Mouse (Mus musculus) thymus, adult 2 months (tissue): Measurements from ENCODE around the gene Hvcn1. TPM values are rescaled to one million over a fixed set of nuclear protein-coding genes. Genes with fewer than 3 reads are reported as not detected.

Experiments used
- DNase-seq: peaks from one replicate; pipeline ENCODE4 v3.0.0; 2021
- H3K27ac ChIP-seq: fragments of 200-500 bp; 2 replicates; pipeline ENCODE4 v1.5.1; 2012; ENCODE audit warnings: low read length, control low read depth; ENCODE audit not compliant: control insufficient read depth, insufficient read depth
- H3K27me3 ChIP-seq: fragments of 200-500 bp; 2 replicates; pipeline ENCODE4 v1.6.1; 2012; ENCODE audit warnings: mild to moderate bottlenecking, low read length, moderate library complexity, mixed read lengths; ENCODE audit not compliant: control insufficient read depth, insufficient read depth
- H3K36me3 ChIP-seq: fragments of 200-500 bp; 2 replicates; pipeline ENCODE4 v1.6.1; 2012; ENCODE audit warnings: mild to moderate bottlenecking, low read length, moderate library complexity; ENCODE audit not compliant: control insufficient read depth, insufficient read depth
- H3K4me1 ChIP-seq: fragments of 200-500 bp; replicated peaks from 2 replicates; pipeline ENCODE4 v1.6.1; 2012; ENCODE audit warnings: low read length; ENCODE audit not compliant: control insufficient read depth, insufficient read depth
- H3K4me3 ChIP-seq: fragments of 200-500 bp; 2 replicates; pipeline ENCODE4 v1.5.1; 2012; ENCODE audit warnings: mild to moderate bottlenecking, low read length, control low read depth, moderate library complexity; ENCODE audit not compliant: control insufficient read depth, insufficient read depth
- CTCF ChIP-seq: fragments of 200-500 bp; IDR thresholded peaks from 2 replicates; pipeline ENCODE4 v1.5.1; 2012; ENCODE audit warnings: mild to moderate bottlenecking, control low read depth, low read length, moderate library complexity, borderline replicate concordance; ENCODE audit not compliant: control insufficient read depth, poor library complexity, insufficient read depth; ENCODE audit errors: extremely low read depth
- POLR2A ChIP-seq: fragments of 200-500 bp; IDR thresholded peaks from 2 replicates; pipeline ENCODE4 v1.6.1; 2012; ENCODE audit warnings: mild to moderate bottlenecking, low read length, control low read depth, moderate library complexity; ENCODE audit not compliant: control insufficient read depth, poor library complexity, insufficient read depth; ENCODE audit errors: extremely low read depth
- WGBS: fragments of 180-500 bp; shearing (Covaris S2); methylation state at CpG from one replicate; pipeline ENCODE4 v1.1.7; 2018; 5-methylcytosine and 5-hydroxymethylcytosine counted together
- polyA plus RNA-seq: library from polyadenylated mRNA; depleted of rRNA; stranded (reverse); fragments of >200 nt; gene quantifications from 2 replicates; pipeline ENCODE4 v1.2.3, GENCODE M21; 2012

Hvcn1 gene
- polyA plus RNA-seq, 1 experiment: 43.9 TPM

GRCm38 (mm10) chr5:122272821-122273220, 66.2 kb downstream of the Hvcn1 start:
- no peak overlapping the region for H3K27ac ChIP-seq
- no peak overlapping the region for H3K4me3 ChIP-seq
- no peak for TF ChIP-seq CTCF
- 83% methylated on average over 5 of the region's 5 CpGs for WGBS
- H3K36me3 ChIP-seq: no peaks in the 10 kb centered on the region
- DNase-seq: no peak
- H3K4me1 ChIP-seq: peaks cover 13% of the 10 kb centered on the region
- no peaks in the 10 kb centered on the region for H3K27me3 ChIP-seq

DNA sequence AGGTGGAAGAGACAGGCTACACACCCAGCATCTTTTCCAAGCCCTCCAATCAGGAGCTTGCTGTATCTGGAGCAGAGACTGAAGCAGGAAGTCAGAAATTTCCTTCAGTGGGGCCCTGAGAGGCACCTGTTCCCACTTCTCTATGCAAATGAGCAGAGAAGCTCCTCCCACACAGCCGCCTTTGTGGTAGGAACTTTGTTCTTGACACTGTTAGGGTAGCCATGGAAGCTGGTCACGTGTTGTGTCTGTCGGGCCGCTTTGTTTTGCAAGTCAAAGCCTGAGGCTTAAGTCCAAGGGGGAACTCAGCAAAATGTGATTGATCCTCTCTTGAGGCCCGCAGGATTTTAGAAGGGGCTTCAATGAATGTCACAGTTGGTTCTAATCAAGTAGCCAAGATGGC, 68.2 kb downstream of the Hvcn1 start:
- no peaks in the 10 kb centered on the region for H3K27me3 ChIP-seq
- no peak for TF ChIP-seq POLR2A
- TF ChIP-seq CTCF: no peak
- peak; percentile 89 for DNase-seq
- H3K36me3 ChIP-seq: no peaks in the 10 kb centered on the region
- no peak overlapping the region for H3K4me3 ChIP-seq
- WGBS: under 1% methylated on average over 5 of the region's 5 CpGs
- peak overlapping the region; percentile 51 for H3K27ac ChIP-seq
- H3K4me1 ChIP-seq: peaks cover 13% of the 10 kb centered on the region

GRCm38 (mm10) chr5:122278946-122279345, 72.3 kb downstream of the Hvcn1 start:
- no peaks in the 10 kb centered on the region for H3K36me3 ChIP-seq
- H3K4me3 ChIP-seq: no peak overlapping the region
- H3K27me3 ChIP-seq: no peaks in the 10 kb centered on the region
- peaks cover 19% of the 10 kb centered on the region for H3K4me1 ChIP-seq
- no peak for DNase-seq
- no peak for TF ChIP-seq CTCF
- no peak for TF ChIP-seq POLR2A
- no peak overlapping the region for H3K27ac ChIP-seq
- WGBS: 97% methylated on average over 7 of the region's 7 CpGs

DNA sequence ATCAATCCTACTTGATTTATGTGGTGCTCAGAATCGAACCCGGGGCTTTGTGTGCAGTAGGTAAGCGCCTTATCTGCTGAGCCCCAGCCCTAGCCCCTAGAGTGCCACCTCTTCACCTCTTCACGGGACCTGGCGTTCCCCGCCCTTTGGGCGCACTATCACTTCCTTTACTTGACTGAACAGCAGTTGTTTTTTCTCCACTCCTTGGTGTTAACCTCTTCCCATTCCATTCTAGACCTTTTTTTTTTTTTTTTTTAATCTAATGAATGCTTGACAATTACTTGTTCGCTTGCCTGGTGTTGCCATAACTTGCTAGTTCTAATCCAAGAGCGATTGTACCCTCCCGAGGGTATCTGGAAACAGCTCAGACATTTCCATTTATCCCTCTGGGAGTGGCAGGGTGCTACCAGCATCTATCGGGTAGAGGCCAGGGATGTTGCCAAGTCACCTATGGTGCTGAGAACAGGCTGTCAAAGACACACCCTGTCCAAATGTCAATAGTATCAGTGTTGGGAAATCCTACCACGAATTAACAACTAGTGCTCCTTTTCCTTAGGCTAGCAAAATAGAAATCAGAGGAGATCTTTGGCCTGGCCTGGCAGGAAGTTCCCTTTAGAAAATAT, 73.3 kb downstream of the Hvcn1 start:
- Histone ChIP-seq H3K4me1 (peaks cover 11% of the 10 kb centered on the region), H3K36me3 (no peaks in the 10 kb centered on the region), H3K27ac (no peak overlapping the region), H3K27me3 (no peaks in the 10 kb centered on the region), H3K4me3 (no peak overlapping the region)
- WGBS: 90% methylated on average over 12 of the region's 12 CpGs
- DNase-seq: no peak
- TF ChIP-seq POLR2A: no peak
- no peak for TF ChIP-seq CTCF

DNA sequence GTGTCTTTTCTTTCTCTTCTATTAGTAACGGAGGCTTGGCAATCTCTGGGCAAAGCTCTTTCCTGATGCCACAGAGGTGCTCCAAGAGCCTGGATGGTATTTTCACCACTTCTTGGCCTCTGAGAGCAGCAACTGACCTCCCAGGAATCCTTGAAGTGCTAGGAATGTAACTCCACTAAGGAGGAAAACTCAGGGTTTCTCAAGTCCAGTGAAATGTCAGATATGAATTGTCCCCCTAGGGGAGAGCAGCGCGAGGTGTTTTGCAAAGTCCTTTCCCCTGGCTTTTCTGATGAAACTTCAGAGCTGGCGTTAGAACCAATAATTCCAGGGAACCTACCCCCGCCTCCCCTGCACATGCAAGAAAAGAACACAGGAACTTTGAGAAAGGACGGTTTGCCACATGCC, 73.8 kb downstream of the Hvcn1 start:
- no peaks in the 10 kb centered on the region for H3K36me3 ChIP-seq
- peaks cover 6% of the 10 kb centered on the region for H3K4me1 ChIP-seq
- no peak for TF ChIP-seq POLR2A
- TF ChIP-seq CTCF: no peak
- WGBS: 68% methylated on average over 6 of the region's 6 CpGs
- H3K27ac ChIP-seq: no peak overlapping the region
- H3K27me3 ChIP-seq: no peaks in the 10 kb centered on the region
- no peak for DNase-seq
- H3K4me3 ChIP-seq: no peak overlapping the region

DNA sequence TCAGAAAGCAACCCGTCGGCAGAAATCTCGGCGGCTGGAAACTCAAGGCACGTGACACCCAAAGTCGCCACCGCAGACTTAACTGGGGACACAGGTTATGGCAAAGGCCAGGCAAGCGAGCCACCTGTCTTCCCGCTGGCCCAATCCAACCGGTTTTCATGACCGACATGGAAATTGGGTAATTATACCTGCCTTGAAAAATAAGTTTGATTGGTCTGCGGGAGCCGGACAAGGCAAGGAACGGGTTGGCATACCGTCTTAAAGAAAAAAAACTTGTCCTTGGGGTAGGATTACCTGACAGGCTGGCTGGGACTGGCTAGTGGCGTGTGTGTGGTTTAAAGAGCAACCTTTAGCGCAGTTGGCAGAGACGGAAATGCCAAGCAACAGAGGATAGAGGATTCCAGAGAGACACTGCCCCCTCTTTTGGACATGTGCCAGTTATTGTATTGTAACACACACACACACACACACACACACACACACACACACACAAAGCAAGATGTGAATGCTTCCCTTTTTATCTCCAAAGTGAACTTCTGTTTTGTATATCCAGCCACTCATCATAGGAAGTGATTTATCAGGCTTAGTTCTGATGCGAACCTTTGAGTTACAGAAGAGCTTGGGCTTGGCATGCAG, 74.3 kb downstream of the Hvcn1 start:
- Histone ChIP-seq H3K27ac (no peak overlapping the region), H3K27me3 (no peaks in the 10 kb centered on the region), H3K4me3 (no peak overlapping the region), H3K36me3 (no peaks in the 10 kb centered on the region), H3K4me1 (peaks cover 6% of the 10 kb centered on the region)
- 48% methylated on average over 19 of the region's 19 CpGs for WGBS
- DNase-seq: no peak
- TF ChIP-seq POLR2A: no peak
- no peak for TF ChIP-seq CTCF

DNA sequence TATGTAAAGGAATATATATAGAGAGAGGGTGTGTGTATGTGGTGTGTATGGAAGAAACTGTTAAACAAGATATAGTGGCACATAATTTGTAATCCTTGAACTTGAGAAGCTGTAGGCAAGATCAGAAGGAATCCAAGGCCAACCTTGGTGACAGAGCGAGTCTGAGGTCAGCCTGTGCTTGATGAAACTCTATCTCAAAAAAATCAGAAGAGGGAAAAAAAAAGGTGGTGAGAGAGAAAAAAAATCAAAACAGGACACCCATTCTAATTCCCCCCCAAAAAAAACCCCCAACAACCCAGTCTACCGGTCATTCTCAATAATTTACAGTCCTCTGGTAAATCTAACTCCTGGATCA, 77.2 kb downstream of the Hvcn1 start:
- DNase-seq: no peak
- no peaks in the 10 kb centered on the region for H3K27me3 ChIP-seq
- 22% methylated on average over 2 of the region's 2 CpGs for WGBS
- H3K4me3 ChIP-seq: no peak overlapping the region
- peaks cover 22% of the 10 kb centered on the region for H3K4me1 ChIP-seq
- TF ChIP-seq POLR2A (no peak; the same call in 1 of the 2 replicates), CTCF (no peak)
- H3K36me3 ChIP-seq: no peaks in the 10 kb centered on the region
- H3K27ac ChIP-seq: no peak overlapping the region
